Mouse (Mus musculus) lung, postnatal 0 days (tissue): ENCODE data around the gene Elp5.

Experiments used
- CTCF ChIP-seq: IDR thresholded peaks from 2 replicates; pipeline ENCODE4 v1.5.1; 2016; ENCODE audit warnings: antibody characterized with exemption, mild to moderate bottlenecking
- EP300 ChIP-seq: IDR thresholded peaks from 2 replicates; pipeline ENCODE4 v1.6.1; 2016; ENCODE audit warnings: antibody characterized with exemption, mild to moderate bottlenecking, control low read depth

DNA sequence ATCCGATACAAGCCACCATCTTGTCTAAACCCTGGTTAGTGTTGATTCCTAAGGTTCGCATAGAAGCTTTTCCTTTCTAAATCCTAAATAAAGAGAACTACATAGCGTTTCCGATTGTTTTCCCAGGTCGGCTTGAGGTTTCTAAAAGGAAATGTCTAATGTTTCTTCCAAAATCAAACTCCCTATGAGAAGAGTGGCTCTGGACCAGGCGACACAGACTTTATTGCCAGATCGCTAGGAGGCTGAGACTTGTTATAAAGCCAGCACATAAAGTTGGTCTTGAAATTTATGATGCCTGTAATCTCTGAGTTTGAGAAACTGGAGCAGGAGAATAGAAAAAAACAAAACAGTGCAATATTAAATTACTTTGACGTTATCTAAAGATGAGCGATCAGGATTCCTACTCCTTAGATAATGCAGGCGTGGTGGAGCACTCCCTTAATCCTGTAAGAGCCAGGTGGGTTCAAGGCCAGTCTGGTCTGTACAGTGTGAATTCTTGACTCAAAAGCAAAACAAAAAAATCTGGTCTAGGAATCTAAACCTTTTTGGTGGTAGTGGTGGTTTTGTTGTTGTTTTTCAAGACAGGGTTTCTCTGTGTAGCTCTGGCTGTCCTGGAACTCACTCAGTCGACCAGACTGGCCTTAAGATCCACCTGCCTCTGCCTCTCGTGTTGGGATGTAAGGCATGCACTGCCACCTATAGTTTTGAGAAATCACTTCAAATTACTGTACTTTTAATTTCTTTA is 60.1 kb downstream of the Elp5 start:
- no peak for TF ChIP-seq CTCF
- TF ChIP-seq EP300 = peak; percentile 60; the same call in 1 of the 2 replicates
